Mouse (Mus musculus) midbrain, postnatal 0 days (tissue): ENCODE results near the gene Ciao2a. TPM values are rescaled to one million over a fixed set of nuclear protein-coding genes. Genes with fewer than 3 reads are reported as not detected.

Source experiments
- ATAC-seq: fragments of 200-750 bp; cut with Nextera tagmentation; 2 replicates; pipeline ENCODE4 v1.8.0; 2017; ENCODE audit warnings: moderate number of reproducible peaks, mild to moderate bottlenecking, moderate TSS enrichment, moderate library complexity; ENCODE audit not compliant: low FRiP score
- DNase-seq: peaks from one replicate; pipeline ENCODE4 v3.0.0-alpha.2; 2015; ENCODE audit warnings: low spot score
- H3K27ac ChIP-seq: fragments of 300-500 bp; sonication (generic); 2 replicates; pipeline ENCODE4 v1.5.1; 2014; ENCODE audit warnings: low read depth, mild to moderate bottlenecking, low read length, mixed read lengths
- H3K27me3 ChIP-seq: fragments of 300-500 bp; sonication (generic); 2 replicates; pipeline ENCODE4 v1.6.1; 2014; ENCODE audit warnings: low read length, control low read depth, mixed read lengths; ENCODE audit not compliant: insufficient read depth
- H3K36me3 ChIP-seq: fragments of 300-500 bp; sonication (generic); 2 replicates; pipeline ENCODE4 v1.6.1; 2014; ENCODE audit warnings: low read length, control low read depth, mixed read lengths; ENCODE audit not compliant: insufficient read depth
- H3K4me1 ChIP-seq: fragments of 300-500 bp; sonication (generic); 2 replicates; pipeline ENCODE4 v1.6.1; 2014; ENCODE audit warnings: mild to moderate bottlenecking, control low read depth, antibody characterized with exemption, low read length, mixed read lengths; ENCODE audit not compliant: insufficient read depth
- H3K4me2 ChIP-seq: fragments of 300-500 bp; sonication (generic); 2 replicates; pipeline ENCODE4 v1.6.1; 2014; ENCODE audit warnings: low read depth, mild to moderate bottlenecking, low read length, mixed read lengths; ENCODE audit not compliant: poor library complexity, severe bottlenecking
- H3K4me3 ChIP-seq: fragments of 300-500 bp; sonication (generic); 2 replicates; pipeline ENCODE4 v1.5.1; 2014; ENCODE audit warnings: low read depth, mild to moderate bottlenecking, low read length, moderate library complexity
- H3K9ac ChIP-seq: fragments of 300-500 bp; sonication (generic); replicated peaks from 2 replicates; pipeline ENCODE4 v1.6.1; 2014; ENCODE audit warnings: mild to moderate bottlenecking, low read length, moderate library complexity, mixed read lengths; ENCODE audit not compliant: poor library complexity, severe bottlenecking
- H3K9me3 ChIP-seq: fragments of 300-500 bp; sonication (generic); 2 replicates; pipeline ENCODE4 v1.6.1; 2016; ENCODE audit warnings: low read length, control low read depth
- CTCF ChIP-seq: IDR thresholded peaks from 2 replicates; pipeline ENCODE4 v1.5.1; 2016; ENCODE audit warnings: antibody characterized with exemption, mild to moderate bottlenecking
- WGBS: fragments of 180-500 bp; shearing (Covaris S2); extraction: QIAGEN DNeasy Blood & Tissue Kit; methylation state at CpG from one replicate; pipeline ENCODE4 v1.1.7; 2014; 5-methylcytosine and 5-hydroxymethylcytosine counted together
- polyA plus RNA-seq: library from polyadenylated mRNA; unstranded; fragments of >200 nt; fragmentation: Nextera tagmentation; extraction: Ambion mirVana; gene quantifications from 2 replicates; pipeline ENCODE4 v1.2.1, GENCODE M21; 2015
- total RNA-seq: library from RNA; depleted of rRNA; stranded (reverse); fragments of >200 nt; gene quantifications from 2 replicates; pipeline ENCODE4 v1.2.3, GENCODE M21; 2014

The Ciao2a gene
- total and polyA plus RNA-seq, 2 experiments from 2014 or later, result 27.5 to 65.7 TPM

GRCm38 (mm10) chr9:66146141-66146540 lies 19.7 kb downstream of the Ciao2a start:
- no peak overlapping the region for H3K4me2 ChIP-seq
- H3K4me3 ChIP-seq, result no peak overlapping the region
- DNase-seq, result no peak
- no peak for ATAC-seq
- no peak overlapping the region for H3K27ac ChIP-seq
- H3K4me1 ChIP-seq, result no peaks in the 10 kb centered on the region
- no peak overlapping the region for H3K9ac ChIP-seq
- no peaks in the 10 kb centered on the region for H3K27me3 ChIP-seq
- H3K9me3 ChIP-seq, result no peaks in the 10 kb centered on the region
- TF ChIP-seq CTCF, result no peak
- H3K36me3 ChIP-seq, result no peaks in the 10 kb centered on the region

- TF ChIP-seq CTCF, result no peak
- no peak overlapping the region for H3K9ac ChIP-seq
- H3K9me3 ChIP-seq, result no peaks in the 10 kb centered on the region
- H3K4me2 ChIP-seq, result no peak overlapping the region
- no peaks in the 10 kb centered on the region; the same call in 1 of the 2 replicates for H3K27me3 ChIP-seq
- WGBS, result 72% methylated on average over 9 of the region's 9 CpGs
- H3K4me3 ChIP-seq, result no peak overlapping the region
- H3K27ac ChIP-seq, result no peak overlapping the region
- no peak for DNase-seq
- no peaks in the 10 kb centered on the region for H3K36me3 ChIP-seq
- H3K4me1 ChIP-seq, result no peaks in the 10 kb centered on the region
- no peak for ATAC-seq
Observed at GRCm38 (mm10) chr9:66152011-66152410, 25.6 kb downstream of the Ciao2a start.

GRCm38 (mm10) chr9:66153594-66153993 lies 27.2 kb downstream of the Ciao2a start:
- Histone ChIP-seq H3K27me3 (peaks cover 7% of the 10 kb centered on the region; the same call in 1 of the 2 replicates), H3K9ac (no peak overlapping the region), H3K4me1 (peaks cover 2% of the 10 kb centered on the region; the same call in 1 of the 2 replicates), H3K4me3 (no peak overlapping the region), H3K27ac (no peak overlapping the region), H3K9me3 (no peaks in the 10 kb centered on the region), H3K36me3 (no peaks in the 10 kb centered on the region), H3K4me2 (no peak overlapping the region)
- WGBS, result 90% methylated on average over 6 of the region's 6 CpGs
- ATAC-seq, result no peak
- DNase-seq, result no peak
- no peak for TF ChIP-seq CTCF

GRCm38 (mm10) chr9:66154013-66154412 lies 27.6 kb downstream of the Ciao2a start:
- Histone ChIP-seq H3K4me2 (no peak overlapping the region), H3K4me3 (no peak overlapping the region), H3K36me3 (no peaks in the 10 kb centered on the region), H3K9ac (no peak overlapping the region), H3K9me3 (no peaks in the 10 kb centered on the region), H3K4me1 (peaks cover 2% of the 10 kb centered on the region; the same call in 1 of the 2 replicates), H3K27me3 (peaks cover 12% of the 10 kb centered on the region; the same call in 1 of the 2 replicates), H3K27ac (no peak overlapping the region)
- DNase-seq, result no peak
- TF ChIP-seq CTCF, result no peak
- 93% methylated on average over 9 of the region's 9 CpGs for WGBS
- no peak for ATAC-seq

- no peak overlapping the region for H3K27ac ChIP-seq
- WGBS, result 87% methylated on average over 1 of the region's 1 CpGs
- no peak overlapping the region for H3K4me2 ChIP-seq
- peaks cover 2% of the 10 kb centered on the region; the same call in 1 of the 2 replicates for H3K4me1 ChIP-seq
- peak; percentile 37; the same call in 1 of the 2 replicates for TF ChIP-seq CTCF
- DNase-seq (no peak), ATAC-seq (no peak)
- peaks cover 15% of the 10 kb centered on the region; the same call in 1 of the 2 replicates for H3K27me3 ChIP-seq
- no peak overlapping the region for H3K9ac ChIP-seq
- no peak overlapping the region for H3K4me3 ChIP-seq
- no peaks in the 10 kb centered on the region for H3K36me3 ChIP-seq
- no peaks in the 10 kb centered on the region for H3K9me3 ChIP-seq
Observed at GRCm38 (mm10) chr9:66155534-66155933, 29.1 kb downstream of the Ciao2a start.

- 3% methylated on average over 58 of the region's 58 CpGs for WGBS
- H3K4me2 ChIP-seq, result peak within 1 kb of the TSS; percentile 48
- no peak within 1 kb of the TSS for H3K27ac ChIP-seq
- ATAC-seq (peak; percentile 56; the same call in 1 of the 2 replicates), DNase-seq (peak; percentile 55)
- H3K9ac ChIP-seq, result no peak within 1 kb of the TSS
- H3K4me1 ChIP-seq, result peaks cover 2% of the 10 kb centered on the region; the same call in 1 of the 2 replicates
- no peaks in the 10 kb centered on the region for H3K9me3 ChIP-seq
- H3K36me3 ChIP-seq, result no peaks in the 10 kb centered on the region
- H3K27me3 ChIP-seq, result peaks cover 15% of the 10 kb centered on the region; the same call in 1 of the 2 replicates
- TF ChIP-seq CTCF, result peak; percentile 53
- peak within 1 kb of the TSS; percentile 32 for H3K4me3 ChIP-seq
Observed at GRCm38 (mm10) chr9:66157958-66158830, 31.8 kb downstream of the Ciao2a start, which contains the start of gene Dapk2. Gene Dapk2 (plus strand): TSS chr9:66158223.
